Mouse (Mus musculus): Measurements from ENCODE around the gene Wwc2. TPM values are rescaled to one million over a fixed set of nuclear protein-coding genes. Genes with fewer than 3 reads are reported as not detected.

The Wwc2 gene
- polyA plus RNA-seq, 1 experiment from 2014 or later, result 5.6 TPM

- H3K36me3 ChIP-seq (ENCODE audit: inconsistent target), result no peaks in the 10 kb centered on the region
- WGBS (ENCODE audit: missing documents), result 22% methylated on average over 18 of the region's 19 CpGs
- no peaks in the 10 kb centered on the region for H3K79me2 ChIP-seq (ENCODE audit: inconsistent target)
- peak overlapping the region; percentile 39 for H3K27ac ChIP-seq
- H3K4me3 ChIP-seq (ENCODE audit: inconsistent target), result no peak overlapping the region
Measured at GRCm38 (mm10) chr8:47917060-47918035, 73.4 kb downstream of the Wwc2 start.

- H3K4me3 ChIP-seq (ENCODE audit: inconsistent target), result no peak overlapping the region
- WGBS (ENCODE audit: missing documents), result 100% methylated on average over 2 of the region's 2 CpGs
- H3K27ac ChIP-seq, result no peak overlapping the region
- no peaks in the 10 kb centered on the region for H3K36me3 ChIP-seq (ENCODE audit: inconsistent target)
- H3K79me2 ChIP-seq (ENCODE audit: inconsistent target), result no peaks in the 10 kb centered on the region
Measured at GRCm38 (mm10) chr8:47915521-47915920, 75.2 kb downstream of the Wwc2 start.

- H3K27ac ChIP-seq, result no peak overlapping the region
- 87% methylated on average over 7 of the region's 7 CpGs for WGBS (ENCODE audit: missing documents)
- no peaks in the 10 kb centered on the region for H3K36me3 ChIP-seq (ENCODE audit: inconsistent target)
- H3K4me3 ChIP-seq (ENCODE audit: inconsistent target), result no peak overlapping the region
- H3K79me2 ChIP-seq (ENCODE audit: inconsistent target), result no peaks in the 10 kb centered on the region
Measured at GRCm38 (mm10) chr8:47914946-47915345, 75.8 kb downstream of the Wwc2 start.

- Histone ChIP-seq H3K79me2 (ENCODE audit: inconsistent target) (no peaks in the 10 kb centered on the region), H3K36me3 (ENCODE audit: inconsistent target) (no peaks in the 10 kb centered on the region), H3K27ac (no peak overlapping the region), H3K4me3 (ENCODE audit: inconsistent target) (no peak overlapping the region)
- 93% methylated on average over 8 of the region's 8 CpGs for WGBS (ENCODE audit: missing documents)
Measured at GRCm38 (mm10) chr8:47914161-47914560, 76.6 kb downstream of the Wwc2 start.

- Histone ChIP-seq H3K36me3 (ENCODE audit: inconsistent target) (no peaks in the 10 kb centered on the region), H3K79me2 (ENCODE audit: inconsistent target) (no peaks in the 10 kb centered on the region), H3K27ac (no peak overlapping the region), H3K4me3 (ENCODE audit: inconsistent target) (no peak overlapping the region)
- WGBS (ENCODE audit: missing documents), result 94% methylated on average over 9 of the region's 9 CpGs
Measured at GRCm38 (mm10) chr8:47913621-47914020, 77.1 kb downstream of the Wwc2 start.

- Histone ChIP-seq H3K27ac (no peak overlapping the region), H3K4me3 (ENCODE audit: inconsistent target) (no peak overlapping the region), H3K36me3 (ENCODE audit: inconsistent target) (no peaks in the 10 kb centered on the region), H3K79me2 (ENCODE audit: inconsistent target) (no peaks in the 10 kb centered on the region)
- WGBS (ENCODE audit: missing documents), result 96% methylated on average over 11 of the region's 11 CpGs
Measured at GRCm38 (mm10) chr8:47909681-47910080, 81.0 kb downstream of the Wwc2 start.

GRCm38 (mm10) chr8:47907056-47907455 lies 83.7 kb downstream of the Wwc2 start:
- Histone ChIP-seq H3K4me3 (ENCODE audit: inconsistent target) (no peak overlapping the region), H3K36me3 (ENCODE audit: inconsistent target) (no peaks in the 10 kb centered on the region), H3K27ac (no peak overlapping the region), H3K79me2 (ENCODE audit: inconsistent target) (no peaks in the 10 kb centered on the region)
- 92% methylated on average over 9 of the region's 9 CpGs for WGBS (ENCODE audit: missing documents)

- H3K4me3 ChIP-seq (ENCODE audit: inconsistent target), result no peak overlapping the region
- H3K36me3 ChIP-seq (ENCODE audit: inconsistent target), result no peaks in the 10 kb centered on the region
- WGBS (ENCODE audit: missing documents), result 37% methylated on average over 9 of the region's 9 CpGs
- no peaks in the 10 kb centered on the region for H3K79me2 ChIP-seq (ENCODE audit: inconsistent target)
- H3K27ac ChIP-seq, result no peak overlapping the region
Measured at GRCm38 (mm10) chr8:47906142-47906541, 84.6 kb downstream of the Wwc2 start.

- Histone ChIP-seq H3K27ac (no peak overlapping the region), H3K4me3 (ENCODE audit: inconsistent target) (no peak overlapping the region), H3K36me3 (ENCODE audit: inconsistent target) (no peaks in the 10 kb centered on the region), H3K79me2 (ENCODE audit: inconsistent target) (no peaks in the 10 kb centered on the region)
- 96% methylated on average over 7 of the region's 7 CpGs for WGBS (ENCODE audit: missing documents)
Measured at GRCm38 (mm10) chr8:47905256-47905655, 85.5 kb downstream of the Wwc2 start.

- 74% methylated on average over 7 of the region's 7 CpGs for WGBS (ENCODE audit: missing documents)
- Histone ChIP-seq H3K4me3 (ENCODE audit: inconsistent target) (no peak overlapping the region), H3K79me2 (ENCODE audit: inconsistent target) (no peaks in the 10 kb centered on the region), H3K27ac (no peak overlapping the region), H3K36me3 (ENCODE audit: inconsistent target) (no peaks in the 10 kb centered on the region)
Measured at GRCm38 (mm10) chr8:47904004-47904403, 86.7 kb downstream of the Wwc2 start.

- Histone ChIP-seq H3K36me3 (ENCODE audit: inconsistent target) (no peaks in the 10 kb centered on the region), H3K4me3 (ENCODE audit: inconsistent target) (no peak overlapping the region), H3K27ac (no peak overlapping the region), H3K79me2 (ENCODE audit: inconsistent target) (no peaks in the 10 kb centered on the region)
- 92% methylated on average over 3 of the region's 3 CpGs for WGBS (ENCODE audit: missing documents)
Measured at GRCm38 (mm10) chr8:47902704-47903103, 88.0 kb downstream of the Wwc2 start.

GRCm38 (mm10) chr8:47900361-47900760 lies 90.4 kb downstream of the Wwc2 start:
- Histone ChIP-seq H3K79me2 (ENCODE audit: inconsistent target) (no peaks in the 10 kb centered on the region), H3K27ac (no peak overlapping the region), H3K4me3 (ENCODE audit: inconsistent target) (no peak overlapping the region), H3K36me3 (ENCODE audit: inconsistent target) (no peaks in the 10 kb centered on the region)
- WGBS (ENCODE audit: missing documents), result 87% methylated on average over 9 of the region's 9 CpGs

GRCm38 (mm10) chr8:47899891-47900290 lies 90.8 kb downstream of the Wwc2 start:
- no peaks in the 10 kb centered on the region for H3K79me2 ChIP-seq (ENCODE audit: inconsistent target)
- H3K27ac ChIP-seq, result no peak overlapping the region
- WGBS (ENCODE audit: missing documents), result 86% methylated on average over 3 of the region's 3 CpGs
- no peaks in the 10 kb centered on the region for H3K36me3 ChIP-seq (ENCODE audit: inconsistent target)
- no peak overlapping the region for H3K4me3 ChIP-seq (ENCODE audit: inconsistent target)

GRCm38 (mm10) chr8:47892419-47892818 lies 98.3 kb downstream of the Wwc2 start:
- no peaks in the 10 kb centered on the region for H3K36me3 ChIP-seq (ENCODE audit: inconsistent target)
- H3K4me3 ChIP-seq (ENCODE audit: inconsistent target), result no peak overlapping the region
- no peak overlapping the region for H3K27ac ChIP-seq
- no peaks in the 10 kb centered on the region for H3K79me2 ChIP-seq (ENCODE audit: inconsistent target)
- 85% methylated on average over 3 of the region's 3 CpGs for whole genome bisulfite sequencing (ENCODE audit: missing documents)

GRCm38 (mm10) chr8:47891641-47892040 lies 99.1 kb downstream of the Wwc2 start:
- H3K79me2 ChIP-seq (ENCODE audit: inconsistent target), result no peaks in the 10 kb centered on the region
- H3K27ac ChIP-seq, result no peak overlapping the region
- no peaks in the 10 kb centered on the region for H3K36me3 ChIP-seq (ENCODE audit: inconsistent target)
- WGBS (ENCODE audit: missing documents), result 93% methylated on average over 13 of the region's 13 CpGs
- H3K4me3 ChIP-seq (ENCODE audit: inconsistent target), result no peak overlapping the region
